Mouse (Mus musculus): ENCODE measurements around the gene Alk. TPM values are rescaled to one million over a fixed set of nuclear protein-coding genes. Genes with fewer than 3 reads are reported as not detected.

Alk gene
- polyA plus RNA-seq, 1 experiment: 0.03 TPM

- WGBS: over 99% methylated on average over 4 of the region's 4 CpGs
- no peaks in the 10 kb centered on the region for H3K36me3 ChIP-seq (ENCODE audit: control insufficient read depth, insufficient read depth, low read length)
- DNase-seq: no peak
- H3K27me3 ChIP-seq (ENCODE audit: control insufficient read depth, insufficient read depth, low read length): no peaks in the 10 kb centered on the region
- no peaks in the 10 kb centered on the region for H3K4me1 ChIP-seq (replicated peaks; ENCODE audit: control insufficient read depth, insufficient read depth, low read length)
- H3K27ac ChIP-seq (ENCODE audit: control insufficient read depth, insufficient read depth, low read length): no peak overlapping the region
- TF ChIP-seq CTCF (IDR thresholded peaks at IDR 0.05; ENCODE audit: borderline replicate concordance, control insufficient read depth, extremely low read depth, insufficient read depth, low read length, poor library complexity) (no peak), POLR2A (IDR thresholded peaks at IDR 0.05; ENCODE audit: control insufficient read depth, extremely low read depth, insufficient read depth, low read length, poor library complexity) (no peak)
- H3K4me3 ChIP-seq (ENCODE audit: control insufficient read depth, insufficient read depth, low read length): no peak overlapping the region
Observed at GRCm38 (mm10) chr17:72111528-72111927, 492.9 kb downstream of the Alk start.

GRCm38 (mm10) chr17:72087261-72087703 is 517.1 kb downstream of the Alk start:
- Histone ChIP-seq H3K4me1 (replicated peaks; ENCODE audit: control insufficient read depth, insufficient read depth, low read length) (no peaks in the 10 kb centered on the region), H3K27ac (ENCODE audit: control insufficient read depth, insufficient read depth, low read length) (no peak overlapping the region), H3K4me3 (ENCODE audit: control insufficient read depth, insufficient read depth, low read length) (no peak overlapping the region), H3K36me3 (ENCODE audit: control insufficient read depth, insufficient read depth, low read length) (no peaks in the 10 kb centered on the region), H3K27me3 (ENCODE audit: control insufficient read depth, insufficient read depth, low read length) (no peaks in the 10 kb centered on the region)
- WGBS: 95% methylated on average over 12 of the region's 12 CpGs
- DNase-seq: no peak
- TF ChIP-seq CTCF (IDR thresholded peaks at IDR 0.05; ENCODE audit: borderline replicate concordance, control insufficient read depth, extremely low read depth, insufficient read depth, low read length, poor library complexity) (no peak), POLR2A (IDR thresholded peaks at IDR 0.05; ENCODE audit: control insufficient read depth, extremely low read depth, insufficient read depth, low read length, poor library complexity) (no peak)

- Histone ChIP-seq H3K27me3 (ENCODE audit: control insufficient read depth, insufficient read depth, low read length) (no peaks in the 10 kb centered on the region), H3K4me3 (ENCODE audit: control insufficient read depth, insufficient read depth, low read length) (no peak overlapping the region), H3K36me3 (ENCODE audit: control insufficient read depth, insufficient read depth, low read length) (no peaks in the 10 kb centered on the region), H3K4me1 (replicated peaks; ENCODE audit: control insufficient read depth, insufficient read depth, low read length) (no peaks in the 10 kb centered on the region), H3K27ac (ENCODE audit: control insufficient read depth, insufficient read depth, low read length) (no peak overlapping the region)
- 91% methylated on average over 2 of the region's 2 CpGs for WGBS
- no peak for DNase-seq
- no peak for TF ChIP-seq CTCF (IDR thresholded peaks at IDR 0.05; ENCODE audit: borderline replicate concordance, control insufficient read depth, extremely low read depth, insufficient read depth, low read length, poor library complexity)
- no peak for TF ChIP-seq POLR2A (IDR thresholded peaks at IDR 0.05; ENCODE audit: control insufficient read depth, extremely low read depth, insufficient read depth, low read length, poor library complexity)
Observed at GRCm38 (mm10) chr17:72081396-72081795, 523.0 kb downstream of the Alk start.

- H3K4me3 ChIP-seq (ENCODE audit: control insufficient read depth, insufficient read depth, low read length): no peak overlapping the region
- no peaks in the 10 kb centered on the region for H3K27me3 ChIP-seq (ENCODE audit: control insufficient read depth, insufficient read depth, low read length)
- H3K36me3 ChIP-seq (ENCODE audit: control insufficient read depth, insufficient read depth, low read length): no peaks in the 10 kb centered on the region
- WGBS: 63% methylated on average over 12 of the region's 12 CpGs
- H3K27ac ChIP-seq (ENCODE audit: control insufficient read depth, insufficient read depth, low read length): no peak overlapping the region
- H3K4me1 ChIP-seq (replicated peaks; ENCODE audit: control insufficient read depth, insufficient read depth, low read length): no peaks in the 10 kb centered on the region
- DNase-seq: no peak
- TF ChIP-seq POLR2A (IDR thresholded peaks at IDR 0.05; ENCODE audit: control insufficient read depth, extremely low read depth, insufficient read depth, low read length, poor library complexity): no peak
- no peak for TF ChIP-seq CTCF (IDR thresholded peaks at IDR 0.05; ENCODE audit: borderline replicate concordance, control insufficient read depth, extremely low read depth, insufficient read depth, low read length, poor library complexity)
Observed at GRCm38 (mm10) chr17:72076306-72076921, 528.0 kb downstream of the Alk start.

GRCm38 (mm10) chr17:72071871-72072270 is 532.6 kb downstream of the Alk start:
- Histone ChIP-seq H3K27me3 (ENCODE audit: control insufficient read depth, insufficient read depth, low read length) (no peaks in the 10 kb centered on the region), H3K4me3 (ENCODE audit: control insufficient read depth, insufficient read depth, low read length) (no peak overlapping the region), H3K27ac (ENCODE audit: control insufficient read depth, insufficient read depth, low read length) (no peak overlapping the region), H3K36me3 (ENCODE audit: control insufficient read depth, insufficient read depth, low read length) (no peaks in the 10 kb centered on the region), H3K4me1 (replicated peaks; ENCODE audit: control insufficient read depth, insufficient read depth, low read length) (no peaks in the 10 kb centered on the region)
- WGBS: 5% methylated on average over 1 of the region's 1 CpGs
- DNase-seq: no peak
- TF ChIP-seq POLR2A (IDR thresholded peaks at IDR 0.05; ENCODE audit: control insufficient read depth, extremely low read depth, insufficient read depth, low read length, poor library complexity) (no peak), CTCF (IDR thresholded peaks at IDR 0.05; ENCODE audit: borderline replicate concordance, control insufficient read depth, extremely low read depth, insufficient read depth, low read length, poor library complexity) (no peak)

GRCm38 (mm10) chr17:72068176-72068575 is 536.3 kb downstream of the Alk start:
- DNase-seq: no peak
- WGBS: 90% methylated on average over 6 of the region's 6 CpGs
- Histone ChIP-seq H3K27ac (ENCODE audit: control insufficient read depth, insufficient read depth, low read length) (no peak overlapping the region), H3K36me3 (ENCODE audit: control insufficient read depth, insufficient read depth, low read length) (no peaks in the 10 kb centered on the region), H3K4me3 (ENCODE audit: control insufficient read depth, insufficient read depth, low read length) (no peak overlapping the region), H3K4me1 (replicated peaks; ENCODE audit: control insufficient read depth, insufficient read depth, low read length) (no peaks in the 10 kb centered on the region), H3K27me3 (ENCODE audit: control insufficient read depth, insufficient read depth, low read length) (no peaks in the 10 kb centered on the region)
- no peak for TF ChIP-seq CTCF (IDR thresholded peaks at IDR 0.05; ENCODE audit: borderline replicate concordance, control insufficient read depth, extremely low read depth, insufficient read depth, low read length, poor library complexity)
- TF ChIP-seq POLR2A (IDR thresholded peaks at IDR 0.05; ENCODE audit: control insufficient read depth, extremely low read depth, insufficient read depth, low read length, poor library complexity): no peak

- Histone ChIP-seq H3K27me3 (ENCODE audit: control insufficient read depth, insufficient read depth, low read length) (no peaks in the 10 kb centered on the region), H3K4me3 (ENCODE audit: control insufficient read depth, insufficient read depth, low read length) (no peak overlapping the region), H3K4me1 (replicated peaks; ENCODE audit: control insufficient read depth, insufficient read depth, low read length) (no peaks in the 10 kb centered on the region), H3K36me3 (ENCODE audit: control insufficient read depth, insufficient read depth, low read length) (no peaks in the 10 kb centered on the region), H3K27ac (ENCODE audit: control insufficient read depth, insufficient read depth, low read length) (no peak overlapping the region)
- 92% methylated on average over 3 of the region's 3 CpGs for WGBS
- TF ChIP-seq POLR2A (IDR thresholded peaks at IDR 0.05; ENCODE audit: control insufficient read depth, extremely low read depth, insufficient read depth, low read length, poor library complexity) (no peak), CTCF (IDR thresholded peaks at IDR 0.05; ENCODE audit: borderline replicate concordance, control insufficient read depth, extremely low read depth, insufficient read depth, low read length, poor library complexity) (no peak)
- no peak for DNase-seq
Observed at GRCm38 (mm10) chr17:72062978-72063377, 541.4 kb downstream of the Alk start.

Measured in thymus, adult 2 months (tissue).